Mouse (Mus musculus) frontal cortex, adult (tissue): ENCODE data around the gene Gpr27.

ENCODE experiments used
- ATAC-seq: cut with Nextera tagmentation; 2 replicates; pipeline ENCODE4 v1.9.2; 2017; ENCODE audit warnings: mild to moderate bottlenecking, moderate library complexity, mixed read lengths; ENCODE audit not compliant: low TSS enrichment

The Gpr27 gene

GRCm38 (mm10) chr6:99677325-99677724, 15.2 kb upstream of the Gpr27 start:
- ATAC-seq, result no peak

- ATAC-seq, result peak; percentile 81
These were observed 14.4 kb upstream of the Gpr27 start for GRCm38 (mm10) chr6:99678108-99678507.

GRCm38 (mm10) chr6:99683974-99684373, 8.5 kb upstream of the Gpr27 start:
- no peak for ATAC-seq

GRCm38 (mm10) chr6:99684899-99685298, 7.6 kb upstream of the Gpr27 start:
- ATAC-seq, result no peak

GRCm38 (mm10) chr6:99688513-99688912, 4.0 kb upstream of the Gpr27 start:
- ATAC-seq, result no peak

GRCm38 (mm10) chr6:99691666-99692205, 743 bp upstream of the Gpr27 start:
- ATAC-seq, result peak; percentile 1; the same call in 1 of the 2 replicates

GRCm38 (mm10) chr6:99692916-99693841, 700 bp downstream of the Gpr27 start:
- ATAC-seq, result peak; percentile 10; the same call in 1 of the 2 replicates

- no peak for ATAC-seq
These were observed 8.0 kb downstream of the Gpr27 start for GRCm38 (mm10) chr6:99700484-99700883.

GRCm38 (mm10) chr6:99711576-99712101, 19.2 kb downstream of the Gpr27 start:
- ATAC-seq, result no peak

- ATAC-seq, result no peak
These were observed 20.8 kb downstream of the Gpr27 start for GRCm38 (mm10) chr6:99713256-99713655.

GRCm38 (mm10) chr6:99715191-99715590, 22.7 kb downstream of the Gpr27 start:
- ATAC-seq, result no peak

GRCm38 (mm10) chr6:99715913-99716312, 23.4 kb downstream of the Gpr27 start:
- no peak for ATAC-seq

GRCm38 (mm10) chr6:99721032-99721431, 28.6 kb downstream of the Gpr27 start:
- ATAC-seq, result no peak

- ATAC-seq, result peak; percentile 66; the same call in 1 of the 2 replicates
These were observed 29.9 kb downstream of the Gpr27 start for GRCm38 (mm10) chr6:99722390-99722789.

GRCm38 (mm10) chr6:99725971-99726561, 33.6 kb downstream of the Gpr27 start, which contains the start of gene Prok2:
Prok2 (minus strand) TSS chr6:99726392.
- ATAC-seq, result peak; percentile 51; the same call in 1 of the 2 replicates

GRCm38 (mm10) chr6:99726576-99727303, 34.3 kb downstream of the Gpr27 start:
- ATAC-seq, result no peak

GRCm38 (mm10) chr6:99729853-99730252, 37.4 kb downstream of the Gpr27 start:
- ATAC-seq, result no peak

- ATAC-seq, result no peak
These were observed 39.4 kb downstream of the Gpr27 start for GRCm38 (mm10) chr6:99731926-99732325.

- no peak for ATAC-seq
These were observed 40.2 kb downstream of the Gpr27 start for GRCm38 (mm10) chr6:99732673-99733072.

- ATAC-seq, result no peak
These were observed 42.2 kb downstream of the Gpr27 start for GRCm38 (mm10) chr6:99734666-99735065.

GRCm38 (mm10) chr6:99742866-99743265, 50.4 kb downstream of the Gpr27 start:
- ATAC-seq, result no peak
